Mouse (Mus musculus) heart, embryonic 15.5 days (tissue): ENCODE measurements around the gene Tmc2. TPM values are rescaled to one million over a fixed set of nuclear protein-coding genes. Genes with fewer than 3 reads are reported as not detected.

Experiments used
- ATAC-seq: fragments of 200-750 bp; cut with Nextera tagmentation; replicated peaks from 2 replicates; pipeline ENCODE4 v1.8.0; 2017; ENCODE audit warnings: low read depth, moderate TSS enrichment; ENCODE audit not compliant: insufficient number of reproducible peaks, insufficient read depth, low FRiP score
- H3K27ac ChIP-seq: fragments of 300-500 bp; sonication (generic); 2 replicates; pipeline ENCODE4 v1.5.1; 2015; ENCODE audit warnings: mild to moderate bottlenecking, inconsistent platforms
- H3K27me3 ChIP-seq: fragments of 300-500 bp; sonication (generic); 2 replicates; pipeline ENCODE4 v1.6.1; 2015; ENCODE audit warnings: inconsistent platforms
- H3K36me3 ChIP-seq: fragments of 300-500 bp; sonication (generic); 2 replicates; pipeline ENCODE4 v1.6.1; 2015; ENCODE audit warnings: mild to moderate bottlenecking, inconsistent platforms
- H3K4me1 ChIP-seq: fragments of 300-500 bp; sonication (generic); replicated peaks from 2 replicates; pipeline ENCODE4 v1.6.1; 2015; ENCODE audit warnings: inconsistent platforms
- H3K4me2 ChIP-seq: fragments of 300-500 bp; sonication (generic); 2 replicates; pipeline ENCODE4 v1.6.1; 2015; ENCODE audit warnings: inconsistent platforms, mild to moderate bottlenecking, moderate library complexity
- H3K4me3 ChIP-seq: fragments of 300-500 bp; sonication (generic); 2 replicates; pipeline ENCODE4 v1.5.1; 2015; ENCODE audit warnings: mild to moderate bottlenecking, inconsistent platforms
- H3K9ac ChIP-seq: fragments of 300-500 bp; sonication (generic); 2 replicates; pipeline ENCODE4 v1.6.1; 2015; ENCODE audit warnings: mild to moderate bottlenecking, inconsistent platforms
- H3K9me3 ChIP-seq: fragments of 300-500 bp; sonication (generic); replicated peaks from 2 replicates; pipeline ENCODE4 v1.6.1; 2016; ENCODE audit warnings: inconsistent platforms
- WGBS: fragments of 180-500 bp; shearing (Covaris S2); methylation state at CpG from one replicate; pipeline ENCODE4 v1.1.7; 2015; ENCODE audit warnings: mixed read lengths; 5-methylcytosine and 5-hydroxymethylcytosine counted together
- polyA plus RNA-seq: library from polyadenylated mRNA; unstranded; fragments of >200 nt; fragmentation: Nextera tagmentation; extraction: Ambion mirVana; gene quantifications from 2 replicates; pipeline ENCODE4 v1.2.1, GENCODE M21; 2015

The Tmc2 gene
- polyA plus RNA-seq, 1 experiment from 2014 or later = not detected

- Histone ChIP-seq H3K9me3 (no peaks in the 10 kb centered on the region), H3K9ac (no peak overlapping the region), H3K36me3 (no peaks in the 10 kb centered on the region), H3K27ac (no peak overlapping the region), H3K4me2 (no peak overlapping the region), H3K4me3 (no peak overlapping the region), H3K27me3 (peaks cover 5% of the 10 kb centered on the region; the same call in 1 of the 2 replicates), H3K4me1 (no peaks in the 10 kb centered on the region)
- ATAC-seq = no peak
- 58% methylated on average over 4 of the region's 4 CpGs for WGBS
Observed at GRCm38 (mm10) chr2:130303014-130303413, 108.0 kb downstream of the Tmc2 start.

Other genes starting within 250 kb of the Tmc2 start
- gene Tgm3, start 182.8 kb upstream of the Tmc2 start, polyA plus RNA-seq = 0.04 TPM in 1 of 2 replicates, not detected in the other
- gene Tgm6, start 82.8 kb upstream of the Tmc2 start, polyA plus RNA-seq = not detected in 2 replicates
- 361 and 429 TPM in 2 replicates for gene Snrpb, start 15.8 kb upstream of the Tmc2 start, polyA plus RNA-seq
- 103 and 150 TPM in 2 replicates for gene Nop56, start 79.2 kb downstream of the Tmc2 start, polyA plus RNA-seq
- gene Idh3b, start 89.4 kb downstream of the Tmc2 start, polyA plus RNA-seq = 288 and 290 TPM in 2 replicates
- gene Ebf4, start 100.0 kb downstream of the Tmc2 start, polyA plus RNA-seq = 0.58 and 1.2 TPM in 2 replicates
- 30.8 and 49.7 TPM in 2 replicates for gene Cpxm1, start 202.4 kb downstream of the Tmc2 start, polyA plus RNA-seq
- not detected in 2 replicates for gene Gm28372, start 210.0 kb downstream of the Tmc2 start, polyA plus RNA-seq
- gene 1700020A23Rik, start 210.1 kb downstream of the Tmc2 start, polyA plus RNA-seq = not detected in 2 replicates
- not detected in 2 replicates for gene Tmem239, start 211.3 kb downstream of the Tmc2 start, polyA plus RNA-seq
- 49.0 and 58.2 TPM in 2 replicates for gene Vps16, start 229.1 kb downstream of the Tmc2 start, polyA plus RNA-seq
- gene Pced1a, start 229.5 kb downstream of the Tmc2 start, polyA plus RNA-seq = 7.1 and 7.2 TPM in 2 replicates